Mouse (Mus musculus) myocyte (in vitro differentiated cells): ENCODE measurements around the gene Armc9. TPM values are rescaled to one million over a fixed set of nuclear protein-coding genes. Genes with fewer than 3 reads are reported as not detected.

Source experiments
- H3K27me3 ChIP-seq: one replicate; pipeline ENCODE4 v1.6.1; 2011; ENCODE audit not compliant: control insufficient read depth, insufficient read depth, insufficient read length
- H3K36me3 ChIP-seq: one replicate; pipeline ENCODE4 v1.6.1; 2011; ENCODE audit not compliant: control insufficient read depth, insufficient read depth
- H3K4me2 ChIP-seq: one replicate; pipeline ENCODE4 v1.6.1; 2011; ENCODE audit warnings: low read depth, control low read depth
- H3K4me3 ChIP-seq: one replicate; pipeline ENCODE4 v1.5.1; 2011; ENCODE audit warnings: mild to moderate bottlenecking, control low read depth, moderate library complexity
- H3K79me2 ChIP-seq: one replicate; pipeline ENCODE4 v1.6.1; 2011; ENCODE audit not compliant: control insufficient read depth, insufficient read depth
- H3ac ChIP-seq: one replicate; pipeline ENCODE4 v1.6.1; 2011; ENCODE audit not compliant: control insufficient read depth, insufficient read length
- CEBPB ChIP-seq: IDR thresholded peaks from 2 replicates; pipeline ENCODE4 v1.6.1; 2011; ENCODE audit warnings: mild to moderate bottlenecking, moderate library complexity; ENCODE audit not compliant: poor library complexity, insufficient read depth, severe bottlenecking
- E2F4 ChIP-seq: IDR thresholded peaks from one replicate; pipeline ENCODE4 v1.6.1; 2011; ENCODE audit warnings: mild to moderate bottlenecking, control low read depth, moderate library complexity; ENCODE audit not compliant: insufficient read depth
- MAX ChIP-seq: IDR thresholded peaks from one replicate; pipeline ENCODE4 v1.6.1; 2011; ENCODE audit warnings: low read depth, mild to moderate bottlenecking, control low read depth
- MYOD1 ChIP-seq, 3 experiments: IDR thresholded peaks; one replicate each; pipeline ENCODE4 v1.6.1; 2011; ENCODE audit warnings: control low read depth in 2 of 3, low read depth in 2 of 3, mild to moderate bottlenecking in 2 of 3, moderate library complexity in 1 of 3; ENCODE audit not compliant: insufficient read length in 2 of 3, control insufficient read depth in 1 of 3
- MYOG ChIP-seq, 3 experiments: IDR thresholded peaks; one replicate each; pipeline ENCODE4 v1.6.1; 2011; ENCODE audit warnings: control low read depth in 2 of 3, low read depth in 2 of 3, mild to moderate bottlenecking in 2 of 3; ENCODE audit not compliant: insufficient read length in 2 of 3, control insufficient read depth in 1 of 3, insufficient read depth in 1 of 3
- POLR2A ChIP-seq: IDR thresholded peaks from one replicate; pipeline ENCODE4 v1.6.1; 2011; ENCODE audit warnings: low read depth, mild to moderate bottlenecking, control low read depth, moderate library complexity; ENCODE audit not compliant: insufficient read length
- POLR2AphosphoS2 ChIP-seq: IDR thresholded peaks from one replicate; pipeline ENCODE4 v1.6.1; 2011; ENCODE audit warnings: low read depth, control low read depth; ENCODE audit not compliant: insufficient read length
- REST ChIP-seq: IDR thresholded peaks from one replicate; pipeline ENCODE4 v1.6.1; 2011; ENCODE audit warnings: mild to moderate bottlenecking, control low read depth, moderate library complexity; ENCODE audit not compliant: insufficient read depth, insufficient read length
- SRF ChIP-seq: IDR thresholded peaks from one replicate; pipeline ENCODE4 v1.6.1; 2011; ENCODE audit warnings: low read depth; ENCODE audit not compliant: control insufficient read depth, insufficient read length
- TCF12 ChIP-seq: IDR thresholded peaks from one replicate; pipeline ENCODE4 v1.6.1; 2011; ENCODE audit warnings: mild to moderate bottlenecking, control low read depth; ENCODE audit not compliant: poor library complexity, insufficient read depth, severe bottlenecking
- TCF3 ChIP-seq: IDR thresholded peaks from one replicate; pipeline ENCODE4 v1.6.1; 2011; ENCODE audit warnings: low read depth, control low read depth; ENCODE audit not compliant: insufficient read length
- USF1 ChIP-seq: IDR thresholded peaks from one replicate; pipeline ENCODE4 v1.6.1; 2011; ENCODE audit warnings: low read depth, mild to moderate bottlenecking, control low read depth, moderate library complexity
- polyA plus RNA-seq: library from polyadenylated mRNA; unstranded; fragments of >200 nt; fragmentation: generic; extraction: Trizol; gene quantifications from one replicate; pipeline ENCODE4 v1.2.1, GENCODE M21; 2012; ENCODE audit warnings: missing spikeins

Gene Armc9
- polyA plus RNA-seq, 1 experiment = 6.4 TPM

- no peak overlapping the region for H3K4me2 ChIP-seq
- peaks cover 4% of the 10 kb centered on the region for H3K36me3 ChIP-seq
- TF ChIP-seq MYOG (IDR thresholded peaks at IDR 0.05; ENCODE audit: control insufficient read depth in 1 of 3, insufficient read depth in 1 of 3, insufficient read length in 2 of 3, low read depth in 2 of 3) (no peak), CEBPB (no peak), POLR2A (no peak), MYOD1 (IDR thresholded peaks at IDR 0.05; ENCODE audit: control insufficient read depth in 1 of 3, insufficient read length in 2 of 3, low read depth in 2 of 3) (no peak), MAX (no peak), TCF3 (no peak), POLR2AphosphoS2 (no peak), USF1 (no peak), REST (no peak), SRF (no peak), E2F4 (no peak)
Observed at GRCm38 (mm10) chr1:86160479-86160878, 5.9 kb downstream of the Armc9 start.

GRCm38 (mm10) chr1:86161061-86161460 lies 6.5 kb downstream of the Armc9 start:
- Histone ChIP-seq H3K79me2 (no peaks in the 10 kb centered on the region), H3ac (no peak overlapping the region), H3K4me3 (no peak overlapping the region), H3K4me2 (no peak overlapping the region), H3K27me3 (no peaks in the 10 kb centered on the region), H3K36me3 (peaks cover 4% of the 10 kb centered on the region)
- TF ChIP-seq MYOD1 (IDR thresholded peaks at IDR 0.05; ENCODE audit: control insufficient read depth in 1 of 3, insufficient read length in 2 of 3, low read depth in 2 of 3) (no peak), POLR2A (no peak), TCF3 (no peak), REST (no peak), MYOG (IDR thresholded peaks at IDR 0.05; ENCODE audit: control insufficient read depth in 1 of 3, insufficient read depth in 1 of 3, insufficient read length in 2 of 3, low read depth in 2 of 3) (no peak), SRF (no peak), POLR2AphosphoS2 (no peak), E2F4 (no peak), USF1 (no peak), CEBPB (no peak), TCF12 (no peak), MAX (no peak)

More at GRCm38 (mm10) chr1:86160479-86160878, 5.9 kb downstream of the Armc9 start:
- Histone ChIP-seq H3K4me3 (no peak overlapping the region), H3K27me3 (no peaks in the 10 kb centered on the region), H3K79me2 (no peaks in the 10 kb centered on the region), H3ac (no peak overlapping the region)

GRCm38 (mm10) chr1:86174602-86175001 lies 20.0 kb downstream of the Armc9 start:
- no peaks in the 10 kb centered on the region for H3K27me3 ChIP-seq
- no peaks in the 10 kb centered on the region for H3K79me2 ChIP-seq
- TF ChIP-seq POLR2A (no peak), MAX (no peak), CEBPB (no peak), MYOG (IDR thresholded peaks at IDR 0.05; ENCODE audit: control insufficient read depth in 1 of 3, insufficient read depth in 1 of 3, insufficient read length in 2 of 3, low read depth in 2 of 3) (no peak), POLR2AphosphoS2 (no peak), REST (no peak), USF1 (no peak), TCF3 (no peak), MYOD1 (IDR thresholded peaks at IDR 0.05; ENCODE audit: control insufficient read depth in 1 of 3, insufficient read length in 2 of 3, low read depth in 2 of 3) (no peak), TCF12 (no peak), SRF (no peak), E2F4 (no peak)

GRCm38 (mm10) chr1:86176066-86176465 lies 21.5 kb downstream of the Armc9 start:
- H3K36me3 ChIP-seq = peaks cover 8% of the 10 kb centered on the region
- no peaks in the 10 kb centered on the region for H3K79me2 ChIP-seq
- H3K4me2 ChIP-seq = no peak overlapping the region
- no peak overlapping the region for H3ac ChIP-seq
- no peaks in the 10 kb centered on the region for H3K27me3 ChIP-seq
- TF ChIP-seq TCF3 = no peak
- no peak for TF ChIP-seq TCF12
- TF ChIP-seq POLR2AphosphoS2 = no peak
- TF ChIP-seq MYOD1 (IDR thresholded peaks at IDR 0.05; ENCODE audit: control insufficient read depth in 1 of 3, insufficient read length in 2 of 3, low read depth in 2 of 3) = no peak
- no peak overlapping the region for H3K4me3 ChIP-seq

More at GRCm38 (mm10) chr1:86174602-86175001, 20.0 kb downstream of the Armc9 start:
- Histone ChIP-seq H3K4me3 (no peak overlapping the region), H3K4me2 (no peak overlapping the region), H3K36me3 (peaks cover 8% of the 10 kb centered on the region), H3ac (no peak overlapping the region)

GRCm38 (mm10) chr1:86178462-86179253 lies 24.1 kb downstream of the Armc9 start:
- TF ChIP-seq MYOD1 (IDR thresholded peaks at IDR 0.05; ENCODE audit: control insufficient read depth in 1 of 3, insufficient read length in 2 of 3, low read depth in 2 of 3) (no peak), REST (no peak), MAX (no peak), USF1 (no peak), CEBPB (no peak), POLR2AphosphoS2 (no peak), SRF (no peak), POLR2A (no peak), E2F4 (no peak), TCF12 (no peak), MYOG (IDR thresholded peaks at IDR 0.05; ENCODE audit: control insufficient read depth in 1 of 3, insufficient read depth in 1 of 3, insufficient read length in 2 of 3, low read depth in 2 of 3) (no peak)
- Histone ChIP-seq H3K4me3 (no peak overlapping the region), H3K79me2 (no peaks in the 10 kb centered on the region), H3K36me3 (peaks cover 8% of the 10 kb centered on the region), H3K27me3 (no peaks in the 10 kb centered on the region), H3ac (no peak overlapping the region), H3K4me2 (no peak overlapping the region)
